13 mouse cellular contexts compared by ENCODE assay signal in genomic region chr4:148803031-148803430, GRCm38 (mm10).
"Had no signal": no experiment of that assay in that cellular context is flagged by ENCODE, and none has a peak within 500 bp of the region (broad histone marks: within the 10 kb centered on the region; RNA-seq: fewer than 3 reads in every experiment).

No protein-coding gene starts in this region.

- ATAC-seq: intestine, postnatal 0 days; midbrain, embryonic 15.5 days had no signal

- H3K9ac ChIP-seq: limb, embryonic 13.5 days; liver, embryonic 15.5 days; lung, embryonic 14.5 days; midbrain, embryonic 15.5 days had no signal

- H3K9me3 ChIP-seq: limb, embryonic 13.5 days; liver, embryonic 15.5 days; midbrain, embryonic 15.5 days had no signal

- H3K27ac ChIP-seq: layer of hippocampus, adult 2 months; limb, embryonic 13.5 days; liver, embryonic 15.5 days; midbrain, embryonic 15.5 days had no signal

- H3K4me3 ChIP-seq: layer of hippocampus, adult 2 months; liver, embryonic 15.5 days had no signal

- H3K36me3 ChIP-seq: limb, embryonic 13.5 days; liver, embryonic 15.5 days; midbrain, embryonic 15.5 days had no signal

- DNase-seq: kidney, postnatal 4 days; left cerebral cortex, postnatal 4 days; lung, embryonic 14.5 days; lung, postnatal 10 days; lung, postnatal 4 days; retina, postnatal 1 day; right cerebral cortex, postnatal 4 days; thymus, postnatal 36 days had no signal
